In the genomic region with DNA sequence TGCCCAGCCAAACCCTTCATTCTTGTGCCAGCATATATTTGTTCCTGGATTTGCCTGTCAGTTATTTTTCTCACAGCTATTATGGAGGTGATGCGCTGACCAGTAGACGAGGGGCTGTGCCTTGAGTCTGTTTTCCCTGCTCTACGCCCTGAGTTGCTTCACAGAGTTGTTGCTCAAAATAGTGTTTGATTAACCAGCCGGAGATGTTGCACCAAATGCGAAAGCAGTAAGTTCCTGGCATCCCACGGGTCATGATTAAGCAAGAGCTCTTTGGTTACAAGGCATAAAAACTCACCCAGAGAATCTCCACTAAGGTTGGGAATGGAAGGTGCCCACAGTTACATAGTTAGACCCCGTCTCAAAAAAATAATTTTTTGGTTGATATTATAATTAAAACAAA, we compare ENCODE assay signal across 25 mouse cellular contexts. TPM values are rescaled to one million over a fixed set of nuclear protein-coding genes. Genes with fewer than 3 reads are reported as not detected.
DNase-seq lines count a peak whose midpoint lies in the region; ATAC-seq and TF ChIP-seq lines count a peak whose summit lies in the region.
"Had no signal": no experiment of that assay in that cellular context is flagged by ENCODE, and none has a peak within 500 bp of the region (broad histone marks: within the 10 kb centered on the region; RNA-seq: fewer than 3 reads in every experiment).

No protein-coding gene starts in this region.

- H3K27ac ChIP-seq in gastrocnemius, adult 2 months, result peak overlapping the region; percentile 83
- peak overlapping the region; percentile 96 for H3K27ac ChIP-seq in liver, adult 2 months (replicated peaks; ENCODE audit: insufficient read depth, low read depth, low read length)
- H3K27ac ChIP-seq in forebrain, embryonic 15.5 days (replicated peaks), result no peak overlapping the region
- H3K27ac ChIP-seq: embryonic facial prominence, embryonic 10.5 days; heart, embryonic 15.5 days; hindbrain, embryonic 15.5 days; limb, embryonic 13.5 days; neural tube, embryonic 12.5 days; stomach, embryonic 15.5 days had no signal

- intact Hi-C loops in gastrocnemius, adult 2 months (cut with DNase I), result no loop called here

- H3K4me2 ChIP-seq in forebrain, embryonic 15.5 days (replicated peaks), result no peak overlapping the region
- H3K4me2 ChIP-seq: heart, embryonic 15.5 days; hindbrain, embryonic 15.5 days; limb, embryonic 13.5 days; lung, embryonic 14.5 days; midbrain, embryonic 11.5 days; neural tube, embryonic 12.5 days; stomach, embryonic 15.5 days had no signal

- no peaks in the 10 kb centered on the region for H3K27me3 ChIP-seq in liver, adult 2 months (ENCODE audit: control insufficient read depth, insufficient read depth, low read length)
- H3K27me3 ChIP-seq in forebrain, embryonic 15.5 days, result no peaks in the 10 kb centered on the region
- H3K27me3 ChIP-seq: heart, embryonic 15.5 days; hindbrain, embryonic 15.5 days; limb, embryonic 13.5 days; neural tube, embryonic 12.5 days; Patski; stomach, embryonic 15.5 days had no signal

- H3K9ac ChIP-seq in liver, adult 2 months (ENCODE audit: low read depth, low read length), result no peak overlapping the region; the same call in 1 of the 2 replicates
- H3K9ac ChIP-seq in forebrain, embryonic 15.5 days (replicated peaks), result no peak overlapping the region
- H3K9ac ChIP-seq: heart, embryonic 15.5 days; hindbrain, embryonic 15.5 days; limb, embryonic 13.5 days; lung, embryonic 14.5 days; neural tube, embryonic 12.5 days; stomach, embryonic 15.5 days had no signal

- H3K79me2 ChIP-seq in liver, adult 2 months (ENCODE audit: control insufficient read depth, insufficient read depth, low read length), result peaks cover 4% of the 10 kb centered on the region; the same call in 1 of the 2 replicates

- peak; percentile 79 for ATAC-seq in megakaryocyte progenitor cell, adult 5-6 weeks (replicated peaks; ENCODE audit: poor library complexity)
- ATAC-seq in forebrain, embryonic 15.5 days (replicated peaks), result no peak
- ATAC-seq: activated CD4-positive, CD25-positive, alpha-beta regulatory T cell, adult 4 months; forebrain, embryonic 16.5 days; intestine, postnatal 0 days had no signal

- no peak for TF ChIP-seq POLR2A in liver, adult 2 months (IDR thresholded peaks at IDR 0.05; ENCODE audit: extremely low read depth, insufficient read depth, low read length)

- H3K9me3 ChIP-seq in forebrain, embryonic 15.5 days, result no peaks in the 10 kb centered on the region
- H3K9me3 ChIP-seq: embryonic facial prominence, embryonic 10.5 days; heart, embryonic 15.5 days; hindbrain, embryonic 15.5 days; limb, embryonic 13.5 days; neural tube, embryonic 12.5 days; stomach, embryonic 15.5 days had no signal

- H3K4me3 ChIP-seq in gastrocnemius, adult 2 months, result no peak overlapping the region
- no peak overlapping the region for H3K4me3 ChIP-seq in liver, adult 2 months (ENCODE audit: insufficient read depth, low read depth, low read length)
- no peak overlapping the region for H3K4me3 ChIP-seq in forebrain, embryonic 15.5 days
- H3K4me3 ChIP-seq: embryonic facial prominence, embryonic 10.5 days; heart, embryonic 15.5 days; hindbrain, embryonic 15.5 days; limb, embryonic 13.5 days; neural tube, embryonic 12.5 days; stomach, embryonic 15.5 days had no signal

- DNase-seq in gastrocnemius, adult 2 months, result peak; percentile 72
- DNase-seq in gastrocnemius, postnatal 10 days, result no peak
- peak; percentile 98 for DNase-seq in liver, adult 2 months (ENCODE audit: extremely low read depth, low read depth, low spot score)
- DNase-seq in liver, result no peak
- DNase-seq in gonadal fat pad, adult 2 months (ENCODE audit: low read depth), result peak; percentile 41
- DNase-seq in cerebellum, postnatal 25 days, result no peak
- DNase-seq: cerebellum, adult 11-12 months; cerebellum, postnatal 36 days; kidney, postnatal 14 days; lung, embryonic 14.5 days had no signal

- TF ChIP-seq CTCF in gastrocnemius, adult 2 months (IDR thresholded peaks at IDR 0.05), result no peak
- TF ChIP-seq CTCF in liver, adult 2 months (IDR thresholded peaks at IDR 0.05; ENCODE audit: low read depth, low read length), result no peak

- peaks cover 9% of the 10 kb centered on the region for H3K4me1 ChIP-seq in liver, adult 2 months (ENCODE audit: control insufficient read depth, insufficient read depth, low read length)
- H3K4me1 ChIP-seq in forebrain, embryonic 15.5 days, result 0 out of 2 replicates have a peak, but pooled peaks cover 3% of the 10 kb centered on the region
- H3K4me1 ChIP-seq: heart, embryonic 15.5 days; hindbrain, embryonic 15.5 days; stomach, embryonic 15.5 days had no signal

- peaks cover 10% of the 10 kb centered on the region; the same call in 1 of the 2 replicates for H3K36me3 ChIP-seq in liver, adult 2 months (ENCODE audit: control insufficient read depth, insufficient read depth, low read length)
- no peaks in the 10 kb centered on the region for H3K36me3 ChIP-seq in forebrain, embryonic 15.5 days
- H3K36me3 ChIP-seq: embryonic facial prominence, embryonic 10.5 days; heart, embryonic 15.5 days; hindbrain, embryonic 15.5 days; limb, embryonic 13.5 days; neural tube, embryonic 12.5 days; stomach, embryonic 15.5 days had no signal

- 29% methylated on average over 7 of the region's 7 CpGs for WGBS in liver, adult 2 months
- 80% methylated on average over 7 of the region's 7 CpGs for WGBS in forebrain, embryonic 15.5 days

RNA-seq across cellular contexts. Expression of gene Nnmt, which starts 1.2 kb away (rescaled TPM):
- total RNA-seq in gastrocnemius, adult 2 months (2021), result 1 to 10 TPM; 1.5 to 3.0 TPM
- total RNA-seq in gastrocnemius, postnatal 10 days (2021), result 10 to 100 TPM; 12.8 to 13.3 TPM
- total RNA-seq in liver, adult 2 months (2014; rRNA removed), result 306 and 460 TPM in 2 replicates
- 45.7 and 126 TPM in 2 replicates for polyA plus RNA-seq in liver, adult 2 months (2012; rRNA removed)
- 41.0 and 73.5 TPM in 2 replicates for polyA plus RNA-seq in gonadal fat pad, adult 2 months (2012; rRNA removed)
- total RNA-seq in megakaryocyte progenitor cell, adult 5-6 weeks (2015), result 0.98 TPM in 1 of 2 replicates, not detected in the other
- total RNA-seq in megakaryocyte progenitor cell, adult 5-6 weeks (2017), result not detected in 2 replicates
- 0.42 and 0.74 TPM in 2 replicates for polyA plus RNA-seq in forebrain, embryonic 15.5 days (2015; fragmentation: Nextera tagmentation; extraction: Ambion mirVana)
- total RNA-seq: monocyte, adult 5-6 weeks had no signal
- polyA plus RNA-seq: activated CD4-positive, CD25-positive, alpha-beta regulatory T cell, adult 4 months; C2C12 had no signal

Comparison
In these comparisons a context has a peak if more than half of its experiments do, and no peak if none do; other contexts are left out.
1. DNase-seq: peak in gastrocnemius, adult 2 months (single experiment), liver, adult 2 months (single experiment) and gonadal fat pad, adult 2 months (single experiment); none in gastrocnemius, postnatal 10 days (single experiment), liver (single experiment) and cerebellum, postnatal 25 days (0 of 2).
2. RNA of gene Nnmt, which starts 1.2 kb away (total RNA-seq): 306 to 460 TPM in liver, adult 2 months; 12.8 to 13.3 TPM in gastrocnemius, postnatal 10 days, 1.5 to 3.0 TPM in gastrocnemius, adult 2 months and 0.98 TPM in megakaryocyte progenitor cell, adult 5-6 weeks; every median in the first group is over 10 times any median in the second.